ENCODE assay signal across 28 mouse cellular contexts in genomic region chr19:59248144-59248543, GRCm38 (mm10). TPM values are rescaled to one million over a fixed set of nuclear protein-coding genes. Genes with fewer than 3 reads are reported as not detected.
DNase-seq lines count a peak whose midpoint lies in the region; ATAC-seq and TF ChIP-seq lines count a peak whose summit lies in the region.
"Had no signal": no experiment of that assay in that cellular context is flagged by ENCODE, and none has a peak within 500 bp of the region (broad histone marks: within the 10 kb centered on the region; RNA-seq: fewer than 3 reads in every experiment).

No protein-coding gene starts in this region.

- DNase-seq in forebrain, embryonic 10.5 days (ENCODE audit: extremely low spot score, low spot score): no peak
- no peak for DNase-seq in forebrain, embryonic 14.5 days (ENCODE audit: low spot score)
- DNase-seq in 416B (ENCODE audit: low read depth) (peak; percentile 86), MN1 (ENCODE audit: low spot score) (no peak)
- peak; percentile 40 for DNase-seq in adrenal gland, postnatal 10 days
- no peak for DNase-seq in left cerebral cortex, adult 2 months (ENCODE audit: extremely low spot score in 1 of 2, low spot score in 2 of 2)
- no peak for DNase-seq in spleen, postnatal 36 days (ENCODE audit: low spot score in 2 of 2)
- DNase-seq: cerebellum, adult 9-11 months; forebrain, postnatal 0 days; heart, adult 11 months; heart, postnatal 14 days; kidney, postnatal 4 days; lung, postnatal 4 days; right cerebral cortex, postnatal 25 days had no signal

- TF ChIP-seq CTCF in left cerebral cortex, adult 2 months (IDR thresholded peaks at IDR 0.05): no peak

- H3K9ac ChIP-seq in forebrain, embryonic 14.5 days (ENCODE audit: low read length): no peak overlapping the region
- H3K9ac ChIP-seq: forebrain, postnatal 0 days; heart, embryonic 12.5 days; hindbrain, embryonic 14.5 days; intestine, embryonic 15.5 days; limb, embryonic 12.5 days; liver, embryonic 14.5 days; lung, embryonic 15.5 days had no signal

- no peaks in the 10 kb centered on the region for H3K4me1 ChIP-seq in forebrain, embryonic 10.5 days
- no peaks in the 10 kb centered on the region for H3K4me1 ChIP-seq in forebrain, embryonic 14.5 days (ENCODE audit: control insufficient read depth, insufficient read depth, low read length)
- H3K4me1 ChIP-seq: heart, embryonic 12.5 days; intestine, embryonic 15.5 days; limb, embryonic 12.5 days; lung, embryonic 15.5 days had no signal

- WGBS in forebrain, embryonic 10.5 days: 83% methylated on average over 4 of the region's 4 CpGs
- WGBS in forebrain, embryonic 14.5 days: 80% methylated on average over 4 of the region's 4 CpGs

- H3K27ac ChIP-seq in forebrain, embryonic 10.5 days: peak overlapping the region; percentile 3; the same call in 1 of the 2 replicates
- H3K27ac ChIP-seq in forebrain, embryonic 14.5 days (ENCODE audit: low read depth, low read length): no peak overlapping the region
- no peak overlapping the region for H3K27ac ChIP-seq in left cerebral cortex, adult 2 months
- H3K27ac ChIP-seq: hindbrain, embryonic 14.5 days; intestine, embryonic 15.5 days; limb, embryonic 12.5 days; liver, embryonic 14.5 days; lung, embryonic 15.5 days had no signal

- no peaks in the 10 kb centered on the region for H3K9me3 ChIP-seq in forebrain, embryonic 10.5 days
- H3K9me3 ChIP-seq in forebrain, embryonic 14.5 days (replicated peaks; ENCODE audit: control insufficient read depth, low read length): no peaks in the 10 kb centered on the region
- H3K9me3 ChIP-seq: heart, embryonic 12.5 days; intestine, embryonic 15.5 days; limb, embryonic 12.5 days; lung, embryonic 15.5 days had no signal

- ATAC-seq in forebrain, embryonic 14.5 days: no peak
- peak; percentile 31; the same call in 1 of the 2 replicates for ATAC-seq in megakaryocyte, adult 5-6 weeks (ENCODE audit: poor library complexity, severe bottlenecking)
- ATAC-seq: forebrain, postnatal 0 days; intestine, embryonic 15.5 days; midbrain, embryonic 16.5 days had no signal

- H3K27me3 ChIP-seq in forebrain, embryonic 10.5 days (ENCODE audit: poor library complexity, severe bottlenecking): 0 out of 2 replicates have a peak, but pooled peaks cover 5% of the 10 kb centered on the region
- H3K27me3 ChIP-seq in forebrain, embryonic 14.5 days (replicated peaks; ENCODE audit: control insufficient read depth, insufficient read depth, low read length): no peaks in the 10 kb centered on the region
- H3K27me3 ChIP-seq: CH12.LX; intestine, embryonic 15.5 days; limb, embryonic 12.5 days; lung, embryonic 15.5 days had no signal

- H3K36me3 ChIP-seq in forebrain, embryonic 10.5 days (replicated peaks): no peaks in the 10 kb centered on the region
- no peaks in the 10 kb centered on the region for H3K36me3 ChIP-seq in forebrain, embryonic 14.5 days (ENCODE audit: control insufficient read depth, insufficient read depth, low read length)
- H3K36me3 ChIP-seq: heart, embryonic 12.5 days; intestine, embryonic 15.5 days; limb, embryonic 12.5 days; lung, embryonic 15.5 days had no signal

- H3K4me2 ChIP-seq in forebrain, embryonic 14.5 days (ENCODE audit: low read length): no peak overlapping the region
- H3K4me2 ChIP-seq: heart, embryonic 12.5 days; hindbrain, embryonic 14.5 days; intestine, embryonic 15.5 days; limb, embryonic 12.5 days; lung, embryonic 15.5 days had no signal

- intact Hi-C loops in left cerebral cortex, adult 2 months (cut with DNase I): no loop called here

- H3K4me3 ChIP-seq in forebrain, embryonic 10.5 days: no peak overlapping the region
- no peak overlapping the region for H3K4me3 ChIP-seq in forebrain, embryonic 14.5 days (ENCODE audit: low read depth, low read length)
- no peak overlapping the region for H3K4me3 ChIP-seq in left cerebral cortex, adult 2 months
- H3K4me3 ChIP-seq: heart, embryonic 12.5 days; intestine, embryonic 15.5 days; limb, embryonic 12.5 days; lung, embryonic 15.5 days had no signal

RNA-seq across cellular contexts. Expression of gene Slc18a2, which starts 12.6 kb away (rescaled TPM):
- 10.8 and 10.9 TPM in 2 replicates for polyA plus RNA-seq in forebrain, embryonic 10.5 days (2016; fragmentation: Nextera tagmentation; extraction: Ambion mirVana)
- polyA plus RNA-seq in forebrain, embryonic 14.5 days (2014; fragmentation: Nextera tagmentation; extraction: Ambion mirVana): 25.8 and 28.0 TPM in 2 replicates
- total RNA-seq in adrenal gland, postnatal 10 days (2021): 10 to 100 TPM; 17.3 to 29.7 TPM
- 4.8 and 6.4 TPM in 2 replicates for total RNA-seq in megakaryocyte, adult 5-6 weeks (2015)
- 2.2 and 2.5 TPM in 2 replicates for total RNA-seq in megakaryocyte, adult 5-6 weeks (2017)
- under 1 TPM in 1 of 2 experiments, not detected in 1; 0.37 TPM for total RNA-seq in left cerebral cortex, adult 2 months (2021)

RNA-seq across cellular contexts. Expression of gene Kcnk18, which starts 29.1 kb away (rescaled TPM):
- not detected in 2 replicates for polyA plus RNA-seq in forebrain, embryonic 10.5 days (2016; fragmentation: Nextera tagmentation; extraction: Ambion mirVana)
- polyA plus RNA-seq in forebrain, embryonic 14.5 days (2014; fragmentation: Nextera tagmentation; extraction: Ambion mirVana): not detected in 2 replicates
- total RNA-seq in adrenal gland, postnatal 10 days (2021): not detected
- not detected in 2 replicates for total RNA-seq in megakaryocyte, adult 5-6 weeks (2015)
- total RNA-seq in megakaryocyte, adult 5-6 weeks (2017): not detected in 2 replicates
- total RNA-seq in left cerebral cortex, adult 2 months (2021): not detected
- total RNA-seq: CH12.LX; forebrain, postnatal 0 days; heart, postnatal 14 days; layer of hippocampus, postnatal 10 days; left cerebral cortex, postnatal 10 days; neutrophil, adult 5-6 weeks had no signal
- polyA plus RNA-seq: heart, embryonic 12.5 days; hindbrain, embryonic 14.5 days; intestine, embryonic 15.5 days; kidney, embryonic 14.5 days; limb, embryonic 12.5 days; liver, embryonic 14.5 days; lung, embryonic 15.5 days; midbrain, embryonic 16.5 days; stomach, embryonic 16.5 days had no signal

Comparison
In these comparisons a context has a peak if more than half of its experiments do, and no peak if none do; other contexts are left out.
1. DNase-seq: peak in 416B (single experiment) and adrenal gland, postnatal 10 days (single experiment); none in forebrain, embryonic 10.5 days (single experiment), forebrain, embryonic 14.5 days (single experiment), MN1 (single experiment), left cerebral cortex, adult 2 months (0 of 2) and spleen, postnatal 36 days (0 of 2).